Mouse (Mus musculus) midbrain, postnatal 0 days (tissue): ENCODE data around the gene Cpeb3. TPM values are rescaled to one million over a fixed set of nuclear protein-coding genes. Genes with fewer than 3 reads are reported as not detected.

Experiments used
- ATAC-seq: fragments of 200-750 bp; cut with Nextera tagmentation; 2 replicates; pipeline ENCODE4 v1.8.0; 2017; ENCODE audit warnings: moderate number of reproducible peaks, mild to moderate bottlenecking, moderate TSS enrichment, moderate library complexity; ENCODE audit not compliant: low FRiP score
- DNase-seq: peaks from one replicate; pipeline ENCODE4 v3.0.0-alpha.2; 2015; ENCODE audit warnings: low spot score
- H3K27ac ChIP-seq: fragments of 300-500 bp; sonication (generic); 2 replicates; pipeline ENCODE4 v1.5.1; 2014; ENCODE audit warnings: low read depth, mild to moderate bottlenecking, low read length, mixed read lengths
- H3K27me3 ChIP-seq: fragments of 300-500 bp; sonication (generic); 2 replicates; pipeline ENCODE4 v1.6.1; 2014; ENCODE audit warnings: low read length, control low read depth, mixed read lengths; ENCODE audit not compliant: insufficient read depth
- H3K36me3 ChIP-seq: fragments of 300-500 bp; sonication (generic); 2 replicates; pipeline ENCODE4 v1.6.1; 2014; ENCODE audit warnings: low read length, control low read depth, mixed read lengths; ENCODE audit not compliant: insufficient read depth
- H3K4me1 ChIP-seq: fragments of 300-500 bp; sonication (generic); 2 replicates; pipeline ENCODE4 v1.6.1; 2014; ENCODE audit warnings: mild to moderate bottlenecking, control low read depth, antibody characterized with exemption, low read length, mixed read lengths; ENCODE audit not compliant: insufficient read depth
- H3K4me2 ChIP-seq: fragments of 300-500 bp; sonication (generic); 2 replicates; pipeline ENCODE4 v1.6.1; 2014; ENCODE audit warnings: low read depth, mild to moderate bottlenecking, low read length, mixed read lengths; ENCODE audit not compliant: poor library complexity, severe bottlenecking
- H3K4me3 ChIP-seq: fragments of 300-500 bp; sonication (generic); 2 replicates; pipeline ENCODE4 v1.5.1; 2014; ENCODE audit warnings: low read depth, mild to moderate bottlenecking, low read length, moderate library complexity
- H3K9ac ChIP-seq: fragments of 300-500 bp; sonication (generic); replicated peaks from 2 replicates; pipeline ENCODE4 v1.6.1; 2014; ENCODE audit warnings: mild to moderate bottlenecking, low read length, moderate library complexity, mixed read lengths; ENCODE audit not compliant: poor library complexity, severe bottlenecking
- H3K9me3 ChIP-seq: fragments of 300-500 bp; sonication (generic); 2 replicates; pipeline ENCODE4 v1.6.1; 2016; ENCODE audit warnings: low read length, control low read depth
- CTCF ChIP-seq: IDR thresholded peaks from 2 replicates; pipeline ENCODE4 v1.5.1; 2016; ENCODE audit warnings: antibody characterized with exemption, mild to moderate bottlenecking
- WGBS: fragments of 180-500 bp; shearing (Covaris S2); extraction: QIAGEN DNeasy Blood & Tissue Kit; methylation state at CpG from one replicate; pipeline ENCODE4 v1.1.7; 2014; 5-methylcytosine and 5-hydroxymethylcytosine counted together
- polyA plus RNA-seq: library from polyadenylated mRNA; unstranded; fragments of >200 nt; fragmentation: Nextera tagmentation; extraction: Ambion mirVana; gene quantifications from 2 replicates; pipeline ENCODE4 v1.2.1, GENCODE M21; 2015
- total RNA-seq: library from RNA; depleted of rRNA; stranded (reverse); fragments of >200 nt; gene quantifications from 2 replicates; pipeline ENCODE4 v1.2.3, GENCODE M21; 2014

Cpeb3 gene
- total and polyA plus RNA-seq, 2 experiments from 2014 or later: 11.2 to 35.4 TPM

DNA sequence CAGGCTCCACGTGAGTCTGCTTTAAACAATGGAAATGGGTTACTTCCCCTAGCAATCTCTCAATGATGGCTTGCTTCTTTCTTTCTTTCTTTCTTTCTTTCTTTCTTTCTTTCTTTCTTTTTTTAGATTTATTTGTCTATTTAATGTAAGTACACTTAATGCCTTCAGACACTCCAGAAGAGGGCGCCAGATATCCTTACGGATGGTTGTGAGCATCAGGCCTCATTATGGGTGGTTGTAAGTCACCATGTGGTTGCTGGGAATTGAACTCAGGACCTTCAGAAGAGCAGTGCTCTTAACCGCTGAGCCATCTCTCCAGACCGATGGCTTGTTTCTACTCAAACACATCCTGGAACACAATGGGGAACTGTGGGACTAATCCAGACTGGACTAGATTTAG, 32.8 kb upstream of the Cpeb3 start:
- ATAC-seq (no peak), DNase-seq (no peak)
- Histone ChIP-seq H3K27me3 (no peaks in the 10 kb centered on the region), H3K4me2 (no peak overlapping the region), H3K9me3 (no peaks in the 10 kb centered on the region), H3K9ac (no peak overlapping the region), H3K4me3 (no peak overlapping the region), H3K27ac (no peak overlapping the region), H3K36me3 (no peaks in the 10 kb centered on the region), H3K4me1 (no peaks in the 10 kb centered on the region)
- no peak for TF ChIP-seq CTCF
- WGBS: 76% methylated on average over 5 of the region's 5 CpGs

GRCm38 (mm10) chr19:37239096-37239495, 30.7 kb upstream of the Cpeb3 start:
- H3K9ac ChIP-seq: no peak overlapping the region
- ATAC-seq: no peak
- DNase-seq: no peak
- H3K36me3 ChIP-seq: no peaks in the 10 kb centered on the region
- H3K27me3 ChIP-seq: no peaks in the 10 kb centered on the region
- WGBS: 32% methylated on average over 4 of the region's 4 CpGs
- H3K4me2 ChIP-seq: no peak overlapping the region
- H3K4me3 ChIP-seq: no peak overlapping the region
- no peaks in the 10 kb centered on the region for H3K4me1 ChIP-seq
- H3K9me3 ChIP-seq: no peaks in the 10 kb centered on the region
- no peak for TF ChIP-seq CTCF
- no peak overlapping the region for H3K27ac ChIP-seq

GRCm38 (mm10) chr19:37238651-37239050, 30.2 kb upstream of the Cpeb3 start:
- H3K4me2 ChIP-seq: peak overlapping the region; percentile 38; the same call in 1 of the 2 replicates
- H3K27ac ChIP-seq: no peak overlapping the region

GRCm38 (mm10) chr19:37237712-37238437, 29.5 kb upstream of the Cpeb3 start:
- peak; percentile 51; the same call in 1 of the 2 replicates for ATAC-seq
- TF ChIP-seq CTCF: no peak

More at GRCm38 (mm10) chr19:37238651-37239050, 30.2 kb upstream of the Cpeb3 start:
- DNase-seq (peak; percentile 22), ATAC-seq (peak; percentile 71)
- WGBS: 15% methylated on average over 7 of the region's 7 CpGs
- no peak for TF ChIP-seq CTCF
- Histone ChIP-seq H3K4me1 (no peaks in the 10 kb centered on the region), H3K36me3 (no peaks in the 10 kb centered on the region), H3K9ac (no peak overlapping the region), H3K4me3 (no peak overlapping the region), H3K27me3 (no peaks in the 10 kb centered on the region), H3K9me3 (no peaks in the 10 kb centered on the region)

GRCm38 (mm10) chr19:37237306-37237705, 28.9 kb upstream of the Cpeb3 start:
- WGBS: 58% methylated on average over 5 of the region's 5 CpGs
- DNase-seq: no peak
- H3K4me2 ChIP-seq: no peak overlapping the region
- no peak for TF ChIP-seq CTCF
- H3K9me3 ChIP-seq: no peaks in the 10 kb centered on the region
- H3K27ac ChIP-seq: no peak overlapping the region
- no peak overlapping the region for H3K9ac ChIP-seq
- no peak for ATAC-seq
- no peaks in the 10 kb centered on the region for H3K27me3 ChIP-seq
- H3K4me1 ChIP-seq: no peaks in the 10 kb centered on the region
- H3K36me3 ChIP-seq: no peaks in the 10 kb centered on the region
- no peak overlapping the region for H3K4me3 ChIP-seq

More at GRCm38 (mm10) chr19:37237712-37238437, 29.5 kb upstream of the Cpeb3 start:
- Histone ChIP-seq H3K27ac (no peak overlapping the region), H3K36me3 (no peaks in the 10 kb centered on the region), H3K4me1 (no peaks in the 10 kb centered on the region), H3K4me2 (peak overlapping the region; percentile 38), H3K9ac (no peak overlapping the region), H3K9me3 (no peaks in the 10 kb centered on the region), H3K4me3 (peak overlapping the region; percentile 18; the same call in 1 of the 2 replicates), H3K27me3 (no peaks in the 10 kb centered on the region)
- 8% methylated on average over 15 of the region's 15 CpGs for WGBS
- no peak for DNase-seq

GRCm38 (mm10) chr19:37235818-37236217, 27.4 kb upstream of the Cpeb3 start:
- H3K9me3 ChIP-seq: no peaks in the 10 kb centered on the region
- no peaks in the 10 kb centered on the region for H3K4me1 ChIP-seq
- no peaks in the 10 kb centered on the region for H3K27me3 ChIP-seq
- H3K4me3 ChIP-seq: no peak overlapping the region
- WGBS: 58% methylated on average over 8 of the region's 8 CpGs
- H3K27ac ChIP-seq: no peak overlapping the region
- no peak overlapping the region for H3K9ac ChIP-seq
- DNase-seq (no peak), ATAC-seq (no peak)
- TF ChIP-seq CTCF: no peak
- H3K4me2 ChIP-seq: no peak overlapping the region
- H3K36me3 ChIP-seq: no peaks in the 10 kb centered on the region
